Mouse (Mus musculus) naive thymus-derived CD4-positive, alpha-beta T cell, adult 2 months (primary cell): Measurements from ENCODE around the gene Gm38392.

ENCODE experiments used
- DNase-seq: peaks from one replicate; pipeline ENCODE4 v3.0.0-alpha.2; 2011; ENCODE audit warnings: low read depth

Gm38392 gene

GRCm38 (mm10) chr3:88214971-88215552 is 71.9 kb downstream of the Gm38392 start:
- peak; percentile 34 for DNase-seq

- DNase-seq: no peak
Observed at GRCm38 (mm10) chr3:88214197-88214938, 72.6 kb downstream of the Gm38392 start.

- DNase-seq: no peak
Observed at GRCm38 (mm10) chr3:88213019-88213418, 74.0 kb downstream of the Gm38392 start.

- DNase-seq: no peak
Observed at GRCm38 (mm10) chr3:88212356-88212755, 74.7 kb downstream of the Gm38392 start.

GRCm38 (mm10) chr3:88210918-88211317 is 76.1 kb downstream of the Gm38392 start:
- DNase-seq: no peak

- no peak for DNase-seq
Observed at GRCm38 (mm10) chr3:88210121-88210520, 76.9 kb downstream of the Gm38392 start.

GRCm38 (mm10) chr3:88209306-88209705 is 77.7 kb downstream of the Gm38392 start:
- DNase-seq: no peak

- DNase-seq: no peak
Observed at GRCm38 (mm10) chr3:88208226-88208720, 78.7 kb downstream of the Gm38392 start.

GRCm38 (mm10) chr3:88207451-88208100 is 79.4 kb downstream of the Gm38392 start:
- DNase-seq: no peak

- no peak for DNase-seq
Observed at GRCm38 (mm10) chr3:88206901-88207371, 80.1 kb downstream of the Gm38392 start.

GRCm38 (mm10) chr3:88206500-88206899 is 80.5 kb downstream of the Gm38392 start:
- DNase-seq: no peak

- no peak for DNase-seq
Observed at GRCm38 (mm10) chr3:88205563-88206491, 81.2 kb downstream of the Gm38392 start.

GRCm38 (mm10) chr3:88205176-88205562 is 81.8 kb downstream of the Gm38392 start:
- DNase-seq: no peak

GRCm38 (mm10) chr3:88204751-88205150 is 82.3 kb downstream of the Gm38392 start:
- no peak for DNase-seq

- DNase-seq: no peak
Observed at GRCm38 (mm10) chr3:88203999-88204700, 82.9 kb downstream of the Gm38392 start.

GRCm38 (mm10) chr3:88203456-88203855 is 83.6 kb downstream of the Gm38392 start:
- DNase-seq: no peak

GRCm38 (mm10) chr3:88202986-88203385 is 84.0 kb downstream of the Gm38392 start:
- DNase-seq: no peak

GRCm38 (mm10) chr3:88201640-88202039 is 85.4 kb downstream of the Gm38392 start:
- no peak for DNase-seq

- DNase-seq: peak; percentile 52
Observed at GRCm38 (mm10) chr3:88200972-88201330, 86.1 kb downstream of the Gm38392 start.

- DNase-seq: no peak
Observed at GRCm38 (mm10) chr3:88200161-88200971, 86.6 kb downstream of the Gm38392 start.
